Mouse (Mus musculus) olfactory bulb, adult 2 months (tissue): ENCODE measurements around the gene Cyb5rl.

Experiments used
- CTCF ChIP-seq: fragments of 200-500 bp; IDR thresholded peaks from 2 replicates; pipeline ENCODE4 v1.5.1; 2012; ENCODE audit warnings: low read depth, mild to moderate bottlenecking, low read length, moderate library complexity; ENCODE audit not compliant: insufficient read depth
- POLR2A ChIP-seq: fragments of 200-500 bp; IDR thresholded peaks from 2 replicates; pipeline ENCODE4 v1.6.1; 2012; ENCODE audit warnings: mild to moderate bottlenecking, low read depth, low read length, moderate library complexity; ENCODE audit not compliant: insufficient read depth

DNA sequence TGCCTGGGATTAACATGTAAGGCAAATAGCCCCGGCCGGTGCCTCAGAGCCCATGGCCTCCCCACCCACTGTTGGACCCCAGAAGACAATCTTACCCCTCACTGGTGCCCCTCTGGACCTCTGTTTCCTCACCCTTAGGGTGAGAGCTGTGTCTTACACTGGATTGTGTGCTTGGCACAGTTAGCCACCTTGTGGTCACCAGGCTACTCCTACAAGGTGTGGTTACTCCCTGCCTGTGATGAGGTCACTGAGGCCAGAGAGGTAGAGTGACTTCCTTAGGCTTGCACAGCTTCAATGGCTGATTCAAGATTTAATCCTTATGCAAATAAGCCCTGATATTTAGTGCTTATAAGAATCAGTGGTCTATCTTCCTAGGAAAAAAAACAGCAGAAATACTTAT lies 29.8 kb upstream of the Cyb5rl start:
- TF ChIP-seq CTCF: no peak
- no peak for TF ChIP-seq POLR2A
